Mouse (Mus musculus): ENCODE data around the gene Pdk3. TPM values are rescaled to one million over a fixed set of nuclear protein-coding genes. Genes with fewer than 3 reads are reported as not detected.

The Pdk3 gene
- total and polyA plus RNA-seq, 2 experiments, result 0.31 to 0.55 TPM

DNA sequence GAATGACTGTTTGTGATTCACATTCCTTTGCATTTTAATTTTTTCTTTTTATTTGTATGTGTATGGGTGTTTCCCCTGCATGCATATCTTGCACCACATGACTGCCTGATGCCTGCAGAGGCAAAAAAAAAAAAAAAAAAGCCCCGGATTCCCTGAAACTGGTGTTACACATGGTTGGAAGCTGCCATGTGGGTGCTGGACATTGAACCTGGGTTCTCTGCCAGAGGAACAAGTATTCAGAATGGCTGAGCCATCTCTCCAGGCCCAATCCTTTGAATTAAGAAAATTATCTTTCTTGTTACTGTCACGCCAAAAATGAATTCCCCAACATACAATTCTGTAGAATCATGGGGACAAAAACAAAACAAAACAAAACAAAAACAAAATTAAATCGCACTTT is 25.8 kb upstream of the Pdk3 start:
- DNase-seq (ENCODE audit: extremely low read depth, low read depth, low spot score), result no peak
- no peaks in the 10 kb centered on the region for H3K79me2 ChIP-seq (ENCODE audit: control insufficient read depth, insufficient read depth, low read length)
- no peak overlapping the region for H3K27ac ChIP-seq (replicated peaks; ENCODE audit: insufficient read depth, low read depth, low read length)
- 53% methylated on average over 3 of the region's 3 CpGs for WGBS
- H3K4me1 ChIP-seq (ENCODE audit: control insufficient read depth, insufficient read depth, low read length), result no peaks in the 10 kb centered on the region
- no peaks in the 10 kb centered on the region for H3K27me3 ChIP-seq (ENCODE audit: control insufficient read depth, insufficient read depth, low read length)
- no peak overlapping the region for H3K4me3 ChIP-seq (ENCODE audit: insufficient read depth, low read depth, low read length)
- H3K36me3 ChIP-seq (ENCODE audit: control insufficient read depth, insufficient read depth, low read length), result no peaks in the 10 kb centered on the region
- no peak overlapping the region for H3K9ac ChIP-seq (ENCODE audit: low read depth, low read length)
- TF ChIP-seq POLR2A (IDR thresholded peaks at IDR 0.05; ENCODE audit: extremely low read depth, insufficient read depth, low read length) (no peak), CTCF (IDR thresholded peaks at IDR 0.05; ENCODE audit: low read depth, low read length) (no peak)

DNA sequence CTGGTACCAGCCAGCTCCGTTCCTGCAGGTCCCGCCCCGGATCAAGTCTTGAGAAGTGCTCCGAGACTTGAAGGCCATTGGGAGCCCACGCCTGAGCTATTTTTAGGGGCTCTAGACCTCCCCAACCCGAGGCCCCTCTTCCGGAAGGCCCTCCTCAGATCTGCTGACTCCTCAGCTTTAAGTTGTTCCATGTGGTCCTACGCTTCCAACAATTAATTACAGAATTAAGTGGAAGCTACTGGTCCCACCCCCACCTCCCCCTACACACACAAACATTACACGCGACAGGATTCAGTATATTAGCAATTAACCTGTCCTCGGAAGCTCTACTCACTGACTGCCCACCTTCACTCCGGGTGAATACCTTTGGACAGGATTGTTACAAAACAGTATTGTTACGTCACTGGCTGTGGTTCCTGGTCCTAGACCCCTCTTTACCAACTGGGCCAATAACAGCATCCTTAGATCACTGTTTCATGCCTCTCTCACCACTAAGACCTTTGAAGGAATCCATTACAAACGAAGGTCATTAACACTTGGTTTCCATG is 410 bp upstream of the Pdk3 start:
- Histone ChIP-seq H3K9ac (ENCODE audit: low read depth, low read length) (0 out of 2 replicates have a peak overlapping the region, but pooled peaks have one; percentile 26), H3K79me2 (ENCODE audit: control insufficient read depth, insufficient read depth, low read length) (no peaks in the 10 kb centered on the region), H3K36me3 (ENCODE audit: control insufficient read depth, insufficient read depth, low read length) (no peaks in the 10 kb centered on the region), H3K4me1 (ENCODE audit: control insufficient read depth, insufficient read depth, low read length) (peaks cover 3% of the 10 kb centered on the region; the same call in 1 of the 2 replicates), H3K27ac (replicated peaks; ENCODE audit: insufficient read depth, low read depth, low read length) (no peak overlapping the region), H3K4me3 (ENCODE audit: insufficient read depth, low read depth, low read length) (peak overlapping the region; percentile 78), H3K27me3 (ENCODE audit: control insufficient read depth, insufficient read depth, low read length) (no peaks in the 10 kb centered on the region)
- WGBS, result 14% methylated on average over 14 of the region's 14 CpGs
- no peak for DNase-seq (ENCODE audit: extremely low read depth, low read depth, low spot score)
- TF ChIP-seq POLR2A (IDR thresholded peaks at IDR 0.05; ENCODE audit: extremely low read depth, insufficient read depth, low read length) (no peak), CTCF (IDR thresholded peaks at IDR 0.05; ENCODE audit: low read depth, low read length) (no peak)

DNA sequence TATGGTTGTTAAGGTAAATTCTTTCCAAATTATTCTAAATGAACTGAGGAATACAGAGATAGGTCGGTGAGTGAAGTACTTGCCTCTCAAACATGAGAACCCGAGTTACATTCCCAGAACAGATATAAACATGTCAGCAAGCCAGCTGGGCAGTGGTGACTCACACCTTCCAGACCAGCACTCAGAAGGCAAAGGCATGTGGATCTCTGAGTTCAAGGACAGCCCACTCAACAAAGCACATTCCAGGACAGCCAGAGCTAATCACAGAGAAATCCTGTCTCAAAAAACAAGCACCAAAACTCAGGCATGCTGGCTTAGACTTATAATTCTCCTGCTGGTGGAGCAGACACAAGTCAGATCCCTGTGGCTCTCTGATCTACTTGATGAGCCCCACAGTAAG is 6.2 kb downstream of the Pdk3 start:
- H3K4me1 ChIP-seq (ENCODE audit: control insufficient read depth, insufficient read depth, low read length), result no peaks in the 10 kb centered on the region
- H3K27me3 ChIP-seq (ENCODE audit: control insufficient read depth, insufficient read depth, low read length), result no peaks in the 10 kb centered on the region
- TF ChIP-seq POLR2A (IDR thresholded peaks at IDR 0.05; ENCODE audit: extremely low read depth, insufficient read depth, low read length) (no peak), CTCF (IDR thresholded peaks at IDR 0.05; ENCODE audit: low read depth, low read length) (no peak)
- no peaks in the 10 kb centered on the region for H3K79me2 ChIP-seq (ENCODE audit: control insufficient read depth, insufficient read depth, low read length)
- no peak for DNase-seq (ENCODE audit: extremely low read depth, low read depth, low spot score)
- no peak overlapping the region for H3K4me3 ChIP-seq (ENCODE audit: insufficient read depth, low read depth, low read length)
- H3K9ac ChIP-seq (ENCODE audit: low read depth, low read length), result no peak overlapping the region
- no peaks in the 10 kb centered on the region for H3K36me3 ChIP-seq (ENCODE audit: control insufficient read depth, insufficient read depth, low read length)
- no peak overlapping the region for H3K27ac ChIP-seq (replicated peaks; ENCODE audit: insufficient read depth, low read depth, low read length)
- WGBS, result 70% methylated on average over 2 of the region's 2 CpGs

DNA sequence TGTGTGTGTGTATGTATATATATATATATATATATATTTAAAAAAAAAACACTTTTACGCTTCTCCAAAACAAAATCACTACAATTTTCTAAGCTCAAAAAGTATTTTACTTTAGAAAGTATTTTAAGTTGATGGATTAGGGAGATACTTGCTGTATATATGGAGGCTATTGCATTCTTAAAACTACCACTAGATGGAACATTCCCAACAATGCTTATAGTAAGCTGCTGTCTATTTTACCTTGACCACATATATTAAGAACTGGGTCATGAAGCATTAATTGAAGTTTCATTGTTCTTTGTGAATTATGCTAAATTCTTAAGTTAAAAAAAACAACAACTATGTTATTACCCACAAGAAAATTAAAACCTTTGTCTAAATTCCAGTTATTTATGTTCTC is 24.0 kb downstream of the Pdk3 start:
- Histone ChIP-seq H3K36me3 (ENCODE audit: control insufficient read depth, insufficient read depth, low read length) (no peaks in the 10 kb centered on the region), H3K79me2 (ENCODE audit: control insufficient read depth, insufficient read depth, low read length) (no peaks in the 10 kb centered on the region), H3K27me3 (ENCODE audit: control insufficient read depth, insufficient read depth, low read length) (no peaks in the 10 kb centered on the region), H3K27ac (replicated peaks; ENCODE audit: insufficient read depth, low read depth, low read length) (no peak overlapping the region), H3K9ac (ENCODE audit: low read depth, low read length) (no peak overlapping the region), H3K4me3 (ENCODE audit: insufficient read depth, low read depth, low read length) (no peak overlapping the region), H3K4me1 (ENCODE audit: control insufficient read depth, insufficient read depth, low read length) (no peaks in the 10 kb centered on the region)
- no peak for TF ChIP-seq POLR2A (IDR thresholded peaks at IDR 0.05; ENCODE audit: extremely low read depth, insufficient read depth, low read length)
- no peak for DNase-seq (ENCODE audit: extremely low read depth, low read depth, low spot score)
- WGBS, result 100% methylated on average over 1 of the region's 1 CpGs

DNA sequence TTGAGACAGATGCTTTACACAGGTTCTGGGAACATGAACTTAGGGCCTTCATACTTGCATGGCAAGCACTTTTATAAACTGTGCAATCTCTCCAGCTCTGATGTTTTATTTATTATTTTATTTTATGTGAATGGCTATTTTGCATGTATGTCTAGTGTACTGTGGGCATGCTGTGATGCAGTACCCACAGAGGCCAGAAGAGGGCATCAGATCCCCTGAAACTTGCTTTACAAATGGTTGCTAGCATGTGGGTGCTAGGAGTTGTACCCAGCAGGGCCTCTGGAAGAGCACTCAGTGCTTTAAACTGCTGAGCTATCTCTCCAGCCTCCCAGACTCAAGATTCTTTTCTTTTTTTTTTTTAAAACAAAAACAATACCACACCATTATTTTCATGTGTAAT is 38.8 kb downstream of the Pdk3 start:
- no peak overlapping the region for H3K9ac ChIP-seq (ENCODE audit: low read depth, low read length)
- H3K79me2 ChIP-seq (ENCODE audit: control insufficient read depth, insufficient read depth, low read length), result no peaks in the 10 kb centered on the region
- H3K27me3 ChIP-seq (ENCODE audit: control insufficient read depth, insufficient read depth, low read length), result no peaks in the 10 kb centered on the region
- no peak overlapping the region for H3K4me3 ChIP-seq (ENCODE audit: insufficient read depth, low read depth, low read length)
- no peaks in the 10 kb centered on the region for H3K36me3 ChIP-seq (ENCODE audit: control insufficient read depth, insufficient read depth, low read length)
- TF ChIP-seq CTCF (IDR thresholded peaks at IDR 0.05; ENCODE audit: low read depth, low read length), result peak; percentile 57; the same call in 1 of the 2 replicates
- TF ChIP-seq POLR2A (IDR thresholded peaks at IDR 0.05; ENCODE audit: extremely low read depth, insufficient read depth, low read length), result no peak
- DNase-seq (ENCODE audit: extremely low read depth, low read depth, low spot score), result peak; percentile 14
- no peak overlapping the region for H3K27ac ChIP-seq (replicated peaks; ENCODE audit: insufficient read depth, low read depth, low read length)
- H3K4me1 ChIP-seq (ENCODE audit: control insufficient read depth, insufficient read depth, low read length), result no peaks in the 10 kb centered on the region

DNA sequence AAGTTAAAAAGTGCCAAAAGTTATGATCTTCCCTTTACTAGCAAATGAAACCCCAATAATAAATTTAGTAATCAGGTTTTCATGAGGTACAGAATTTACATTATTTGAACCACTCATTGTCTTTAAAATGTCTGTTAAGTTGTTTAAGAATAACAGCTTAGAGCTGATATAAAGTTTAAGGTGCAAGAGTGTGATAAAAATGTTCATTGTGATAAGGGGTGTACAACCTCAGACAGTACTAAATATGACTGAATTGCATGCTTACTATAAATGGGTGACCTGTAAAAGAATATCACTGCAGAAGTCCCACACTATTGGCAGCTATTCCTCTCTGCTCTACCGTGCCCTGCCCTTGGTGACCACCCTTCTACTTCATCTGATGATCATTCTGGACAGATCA is 42.4 kb downstream of the Pdk3 start:
- 86% methylated on average over 1 of the region's 1 CpGs for WGBS
- no peak for DNase-seq (ENCODE audit: extremely low read depth, low read depth, low spot score)
- Histone ChIP-seq H3K36me3 (ENCODE audit: control insufficient read depth, insufficient read depth, low read length) (no peaks in the 10 kb centered on the region), H3K27ac (replicated peaks; ENCODE audit: insufficient read depth, low read depth, low read length) (no peak overlapping the region), H3K79me2 (ENCODE audit: control insufficient read depth, insufficient read depth, low read length) (no peaks in the 10 kb centered on the region), H3K4me1 (ENCODE audit: control insufficient read depth, insufficient read depth, low read length) (no peaks in the 10 kb centered on the region), H3K9ac (ENCODE audit: low read depth, low read length) (no peak overlapping the region), H3K4me3 (ENCODE audit: insufficient read depth, low read depth, low read length) (no peak overlapping the region), H3K27me3 (ENCODE audit: control insufficient read depth, insufficient read depth, low read length) (no peaks in the 10 kb centered on the region)
- TF ChIP-seq POLR2A (IDR thresholded peaks at IDR 0.05; ENCODE audit: extremely low read depth, insufficient read depth, low read length), result no peak
- TF ChIP-seq CTCF (IDR thresholded peaks at IDR 0.05; ENCODE audit: low read depth, low read length), result no peak
